Mouse (Mus musculus): ENCODE data around the gene Pqlc2.

The Pqlc2 gene

DNA sequence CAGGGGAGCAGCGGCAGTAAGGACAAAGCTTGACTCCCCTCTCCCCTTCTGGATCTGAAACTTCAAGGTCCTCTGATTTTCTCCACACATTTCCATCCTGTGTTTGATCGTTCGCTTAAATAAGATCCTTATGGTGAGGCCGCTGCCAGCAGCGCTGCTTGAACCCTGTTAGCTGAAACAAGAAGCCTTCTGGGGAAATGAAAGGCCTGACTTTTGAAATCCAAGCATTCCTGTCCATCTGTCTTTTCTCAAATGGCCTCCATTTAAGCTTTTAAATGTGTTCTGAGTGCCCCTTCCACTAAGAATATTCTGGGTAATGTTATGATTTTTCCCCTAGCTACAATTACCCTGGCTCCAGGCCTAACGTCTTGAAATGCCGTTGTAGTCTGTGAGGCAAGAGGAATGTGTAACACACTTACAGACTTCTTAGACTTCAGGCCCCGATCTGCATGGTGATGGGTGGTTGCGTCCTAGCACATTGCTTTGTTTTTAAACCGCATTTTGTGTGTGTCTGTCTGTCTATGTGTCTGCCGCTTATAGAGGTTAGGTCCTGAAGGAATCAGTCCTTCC is 51.1 kb downstream of the Pqlc2 start:
- no peak for DNase-seq

DNA sequence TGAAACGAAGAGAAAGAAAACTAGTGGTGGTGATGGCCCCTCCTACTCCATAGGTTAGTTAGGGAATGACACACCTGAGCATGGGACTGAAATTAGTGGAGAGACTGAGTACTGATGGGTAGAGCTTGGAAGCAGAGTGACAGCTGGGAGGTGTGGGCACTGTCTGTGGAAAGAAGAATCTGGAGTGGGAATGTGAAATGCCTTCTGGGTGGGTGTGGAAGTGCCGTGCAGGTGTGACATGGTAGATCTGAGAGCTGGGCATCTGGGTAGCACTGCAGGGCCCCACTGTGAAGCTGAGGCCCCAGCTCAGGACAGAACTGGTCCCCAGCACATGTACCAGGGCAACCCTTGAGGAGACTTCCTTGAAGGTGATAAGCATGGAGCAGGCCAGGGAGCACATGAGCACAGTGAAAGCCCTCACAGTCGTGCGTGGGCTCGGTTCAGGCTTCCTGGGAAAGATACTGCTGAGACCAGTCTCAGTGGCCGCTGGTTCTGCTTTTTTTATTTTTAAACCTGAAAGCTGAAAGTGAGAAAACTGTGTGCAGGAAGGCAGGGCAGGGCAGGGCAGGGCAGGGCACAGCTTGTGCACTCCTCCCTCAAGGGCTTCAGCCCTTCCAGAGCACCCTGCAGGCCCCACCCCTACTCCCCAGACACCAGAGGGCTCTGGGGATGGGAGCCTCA is 51.7 kb downstream of the Pqlc2 start:
- DNase-seq, result peak; percentile 49 to 54

DNA sequence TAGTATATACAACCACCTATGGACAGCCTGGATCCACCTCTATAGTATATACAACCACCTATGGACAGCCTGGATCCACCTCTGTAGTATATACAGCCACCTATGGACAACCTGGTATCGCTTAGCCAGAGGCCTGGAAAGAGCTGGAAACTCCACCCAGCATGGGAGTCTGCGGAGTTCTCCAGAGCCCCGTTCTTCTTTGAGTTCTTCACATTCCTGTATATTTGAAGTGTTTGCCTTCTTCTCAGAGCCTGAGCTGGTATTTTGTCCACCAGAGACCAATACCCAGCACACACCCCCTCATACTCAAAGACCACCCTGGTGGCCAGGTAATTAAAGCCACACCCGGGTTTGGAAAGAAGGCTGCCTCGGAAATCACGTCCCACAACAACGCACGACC is 53.8 kb downstream of the Pqlc2 start:
- DNase-seq, result no peak

DNA sequence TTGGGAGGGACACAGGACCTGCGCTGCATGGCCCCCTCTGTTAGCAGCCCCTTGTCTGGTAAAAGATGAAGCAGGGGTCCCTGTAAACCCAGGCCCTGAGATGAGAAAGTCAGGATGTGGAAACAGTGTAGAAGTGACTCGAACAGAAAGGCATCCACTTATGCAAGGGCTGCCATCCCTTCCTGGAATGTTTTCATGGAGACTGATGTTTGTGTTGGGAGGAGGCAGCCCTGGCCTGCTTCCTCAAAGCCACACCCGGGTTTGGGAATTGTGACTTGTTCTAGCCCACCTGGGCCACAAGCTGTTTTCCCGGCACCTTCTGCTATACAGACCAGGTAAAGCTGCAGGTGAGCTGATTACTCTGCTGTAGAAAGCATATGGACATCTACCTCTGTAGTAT is 54.4 kb downstream of the Pqlc2 start:
- DNase-seq, result no peak

DNA sequence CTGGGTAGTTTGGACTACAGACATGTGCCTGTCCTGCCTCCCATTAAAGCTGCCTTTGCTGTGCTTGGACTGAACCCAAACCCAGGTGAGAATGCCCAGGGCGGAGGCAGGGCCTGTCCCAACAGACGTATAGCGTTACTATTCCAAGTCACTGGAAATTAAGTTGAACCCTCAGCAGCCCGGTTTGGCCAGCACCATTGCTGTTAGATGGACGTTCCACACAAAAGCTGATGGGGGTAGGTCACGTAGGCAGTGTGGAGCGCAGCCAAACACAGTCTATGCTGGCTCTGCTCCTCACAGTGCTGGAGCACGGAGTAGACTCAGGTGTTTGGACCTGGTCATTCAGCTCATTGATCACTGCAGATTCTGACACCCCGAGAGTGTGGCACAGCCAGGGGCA is 57.3 kb downstream of the Pqlc2 start:
- DNase-seq, result no peak

DNA sequence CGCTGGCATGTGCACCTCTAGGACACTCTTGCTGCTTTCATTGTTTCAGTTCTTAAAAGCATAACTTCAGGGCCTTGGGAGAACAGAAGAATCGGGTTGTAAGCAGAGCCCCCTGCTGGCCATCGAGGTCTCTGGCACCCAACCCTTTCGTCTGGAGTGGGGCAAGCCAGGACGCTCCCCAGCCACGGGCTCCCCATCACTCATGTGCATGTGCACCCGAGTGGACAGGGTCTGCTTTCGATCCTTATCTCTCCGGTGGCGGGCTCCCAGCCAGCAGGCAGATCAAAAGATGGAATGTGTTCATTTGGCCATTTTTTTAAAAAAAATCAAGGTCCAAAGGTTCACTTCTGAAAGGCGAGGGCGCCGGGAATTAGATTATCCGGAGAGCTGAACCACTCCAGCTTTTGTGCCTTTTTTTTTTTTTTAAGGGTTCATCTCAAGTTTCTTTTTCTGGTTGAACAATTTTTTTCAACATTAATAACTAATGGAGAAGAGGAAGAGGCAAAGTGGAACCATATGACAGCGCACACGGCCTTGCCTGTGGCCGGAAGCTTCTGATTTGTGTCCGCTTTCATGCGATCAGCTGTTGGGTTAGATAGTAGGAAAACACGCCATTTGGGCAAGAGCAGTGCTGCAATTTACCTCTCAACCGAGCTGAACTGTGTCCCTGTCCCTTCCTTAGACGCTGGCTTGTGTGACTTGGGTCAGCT is 58.3 kb downstream of the Pqlc2 start:
- DNase-seq, result peak; percentile 64 to 78

DNA sequence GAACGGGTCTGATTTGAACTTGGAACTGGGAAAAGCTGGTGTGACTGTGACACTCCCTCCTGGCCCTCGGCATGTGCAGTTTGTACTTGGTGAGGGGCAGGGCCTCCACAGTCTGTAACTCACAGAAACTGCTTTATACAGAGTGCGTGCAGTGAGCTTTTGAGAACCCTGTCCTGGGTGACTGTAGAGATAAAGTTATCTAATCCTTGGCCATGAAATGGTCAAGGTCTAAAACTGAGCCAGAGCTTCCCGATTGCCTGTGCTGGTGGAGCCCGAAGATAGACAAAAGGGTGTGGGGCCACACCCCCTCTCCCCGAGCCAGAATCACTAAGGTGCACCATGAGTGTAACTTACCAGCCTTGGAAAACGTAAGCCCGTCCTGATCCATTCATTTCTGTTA is 59.6 kb downstream of the Pqlc2 start:
- DNase-seq, result no peak

DNA sequence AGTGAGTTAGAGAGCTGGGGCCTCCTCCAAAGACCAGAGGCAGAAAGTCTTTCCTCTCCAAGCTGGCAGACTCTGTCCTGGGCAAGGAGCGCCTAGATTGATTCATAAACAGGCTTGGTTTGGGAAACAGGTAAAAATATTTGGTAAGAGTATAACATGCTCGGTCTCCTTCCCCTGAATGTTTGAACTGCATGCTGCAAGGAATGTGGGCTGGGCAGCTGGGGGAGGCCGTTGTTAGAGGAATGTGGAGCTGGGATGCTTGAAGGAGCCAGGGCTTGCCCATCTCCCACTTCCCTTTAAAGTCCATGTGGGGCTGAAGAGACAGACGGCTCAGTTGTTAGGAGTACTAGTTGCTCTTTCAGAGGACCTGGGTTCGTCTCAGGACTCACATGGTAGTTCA is 60.5 kb downstream of the Pqlc2 start:
- DNase-seq, result no peak

DNA sequence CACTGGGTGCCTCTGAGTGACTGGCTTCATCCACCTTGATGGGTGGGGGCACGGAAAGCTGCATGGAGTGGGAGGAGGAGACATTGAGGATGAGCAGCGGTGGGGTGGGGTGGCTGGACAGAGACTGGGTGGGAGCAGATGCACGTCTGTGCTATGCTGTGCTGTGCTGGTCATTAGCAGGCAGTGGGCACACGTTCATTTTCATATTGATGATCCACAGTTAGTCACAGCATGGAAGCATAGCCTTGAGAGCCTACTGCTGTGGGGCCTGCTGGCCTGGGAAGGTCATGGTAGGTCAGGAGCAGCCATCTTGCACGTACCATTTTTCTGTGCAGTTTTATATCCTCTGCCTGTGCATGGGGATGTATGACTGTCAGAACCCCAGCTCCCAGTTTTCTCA is 61.8 kb downstream of the Pqlc2 start:
- no peak for DNase-seq

DNA sequence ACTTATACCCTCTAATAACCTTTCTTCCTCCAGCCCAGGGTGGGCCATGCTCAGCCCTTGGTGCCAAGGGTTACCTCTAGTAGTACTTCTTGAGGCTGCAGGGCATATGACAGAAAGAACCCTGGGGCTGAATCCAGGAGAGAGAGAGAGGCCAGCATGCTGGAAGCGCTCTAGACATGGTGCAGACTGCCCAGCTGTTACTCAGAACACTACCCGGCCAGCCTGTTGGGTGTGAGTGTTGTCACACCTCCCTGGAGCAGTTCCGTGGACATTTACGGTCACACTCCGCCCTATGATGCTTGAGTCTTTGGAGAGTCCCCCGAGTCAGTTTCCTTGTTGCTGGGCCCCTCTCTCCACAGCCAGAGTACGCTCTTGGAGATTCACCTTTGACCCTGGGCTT is 62.5 kb downstream of the Pqlc2 start:
- DNase-seq, result no peak

DNA sequence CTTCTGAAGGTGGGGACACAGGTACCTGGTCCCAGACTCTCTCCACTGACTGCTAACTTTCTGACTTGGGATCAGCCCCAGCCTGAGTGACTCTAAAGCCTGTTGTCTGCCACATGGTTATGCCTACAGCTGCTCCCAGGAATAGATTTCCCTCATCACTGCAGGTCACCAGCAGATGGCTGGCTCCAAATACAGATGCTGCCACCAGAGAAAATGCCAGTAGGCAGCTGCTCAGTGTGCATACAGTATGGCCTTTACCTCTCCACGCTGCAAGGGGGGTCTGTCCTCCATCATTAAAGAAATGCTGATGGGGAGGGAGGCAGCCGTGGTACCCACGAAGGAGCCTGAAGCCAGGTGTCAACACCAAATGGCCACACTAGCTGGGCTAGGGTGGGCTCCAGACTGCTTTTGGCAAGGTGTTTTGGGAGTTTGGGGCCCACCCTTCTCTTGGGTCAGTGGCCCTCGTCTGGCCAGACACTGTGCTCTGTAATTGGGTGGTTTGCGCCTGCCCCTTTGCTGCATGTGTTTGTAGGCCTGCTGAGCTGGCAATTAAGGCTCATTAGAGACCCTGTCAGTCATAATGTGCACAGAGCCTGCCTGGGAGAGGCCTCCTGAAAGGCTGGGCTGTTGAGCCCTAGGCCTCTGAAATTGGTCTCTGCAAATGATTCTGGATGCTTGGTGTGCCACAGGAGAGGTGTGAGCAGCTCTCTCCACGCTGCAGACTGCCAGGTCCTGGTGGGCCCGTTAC is 64.2 kb downstream of the Pqlc2 start:
- DNase-seq, result no peak

DNA sequence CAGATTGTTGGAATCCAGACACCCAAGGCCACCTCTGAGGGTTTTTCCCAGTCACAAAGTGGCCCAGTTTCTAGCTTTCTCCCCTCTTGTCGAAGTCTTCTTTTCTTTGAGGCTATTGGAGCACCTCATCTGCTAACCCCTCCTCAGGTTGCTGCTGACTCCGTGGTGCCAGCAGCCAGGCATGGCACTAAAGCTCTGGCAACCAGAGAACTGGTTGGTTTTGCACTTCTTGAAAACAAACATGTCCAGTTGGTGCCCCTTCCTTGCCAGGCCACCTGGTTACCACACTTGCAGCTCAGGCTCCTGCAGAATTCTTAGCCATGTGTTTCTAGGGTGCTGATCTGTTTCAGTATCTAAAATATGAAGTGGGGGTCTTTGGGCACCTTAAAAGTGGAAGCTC is 65.0 kb downstream of the Pqlc2 start:
- DNase-seq, result no peak

DNA sequence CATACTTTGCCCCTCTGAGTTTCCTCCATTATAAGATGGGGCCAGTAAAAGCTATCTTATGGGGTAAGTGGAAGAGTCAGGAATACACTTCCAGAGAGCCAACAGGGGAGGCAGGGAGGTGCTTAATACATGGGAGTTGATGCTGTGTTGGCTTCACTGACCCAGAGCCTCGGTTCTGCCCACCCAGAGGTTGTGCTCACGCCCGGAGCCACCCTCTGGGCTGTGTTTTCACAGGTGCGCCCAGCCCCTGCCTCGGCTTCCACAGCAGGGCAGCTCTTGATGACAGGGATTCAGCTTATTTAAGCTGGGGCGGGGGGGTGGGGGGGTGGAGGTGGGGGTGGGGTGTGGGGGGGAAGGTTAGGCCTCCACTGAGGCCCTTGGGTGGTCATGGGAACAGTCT is 65.7 kb downstream of the Pqlc2 start:
- DNase-seq, result no peak

DNA sequence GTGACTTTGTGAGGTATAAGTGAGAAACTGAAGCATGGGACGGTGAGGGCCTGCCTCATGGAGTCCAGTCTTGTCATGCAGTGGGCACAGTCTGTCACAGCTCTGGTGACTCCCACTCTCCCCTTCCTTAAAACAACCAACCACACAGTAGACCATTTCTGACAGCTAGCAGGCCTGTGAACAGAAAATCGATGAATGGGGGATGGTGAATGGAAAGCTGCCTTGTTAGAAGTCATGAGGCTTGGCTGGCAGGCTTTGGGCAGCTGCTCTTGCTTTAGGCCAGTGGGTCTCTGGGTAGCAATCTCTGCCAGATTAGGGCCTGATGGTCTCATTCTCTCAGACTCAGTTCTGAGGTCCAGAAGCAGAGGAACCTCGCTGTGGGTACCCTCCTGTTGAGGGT is 66.3 kb downstream of the Pqlc2 start:
- DNase-seq, result no peak
